Mouse (Mus musculus): ENCODE data around the gene Whrn. TPM values are rescaled to one million over a fixed set of nuclear protein-coding genes. Genes with fewer than 3 reads are reported as not detected.

Whrn gene
- polyA plus RNA-seq, 1 experiment from 2014 or later, result 3.1 TPM

DNA sequence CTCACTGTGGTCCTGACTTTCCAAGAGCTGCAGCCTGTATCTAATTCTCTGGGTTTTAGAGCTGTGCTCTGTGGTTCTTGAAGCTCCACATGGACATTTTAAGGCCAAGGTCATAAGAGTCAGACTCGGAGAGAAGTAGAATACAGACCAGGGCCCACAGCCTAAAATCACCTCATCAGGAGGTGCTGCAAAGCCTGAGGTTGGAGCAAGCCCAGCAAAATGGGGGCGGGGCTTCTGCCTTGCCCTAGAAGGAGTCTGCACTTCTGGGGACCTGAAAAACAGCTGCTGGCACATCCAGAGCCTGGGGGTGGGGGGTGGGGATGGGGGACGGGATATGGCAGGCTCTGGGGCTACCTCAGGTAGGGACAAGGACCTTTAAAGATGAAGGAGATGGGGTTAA lies 65.4 kb downstream of the Whrn start:
- no peaks in the 10 kb centered on the region; a peak in 1 of 4 replicates for H3K4me1 ChIP-seq (ENCODE audit: control insufficient read depth in 2 of 2, insufficient read depth in 2 of 2, low read length in 2 of 2)

DNA sequence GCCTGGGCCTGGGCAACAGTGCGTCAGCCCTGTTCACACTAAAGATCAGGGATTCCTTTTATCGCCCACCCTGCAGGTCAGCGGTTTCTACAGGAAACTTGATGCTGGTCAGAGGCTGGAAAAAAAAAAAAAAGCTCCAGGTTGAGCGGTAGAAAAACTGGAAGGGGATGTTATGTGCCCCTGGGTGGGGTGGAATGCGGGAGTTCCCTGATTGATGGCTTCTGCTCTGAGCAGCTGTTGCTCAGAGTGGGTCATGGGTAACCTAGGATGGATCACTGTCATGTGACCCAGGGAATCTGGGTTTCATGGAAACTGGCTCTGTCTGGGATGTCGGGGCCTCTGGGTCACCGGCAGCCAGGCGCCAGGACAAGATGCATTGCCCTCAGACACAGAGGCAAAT lies 69.5 kb downstream of the Whrn start:
- Histone ChIP-seq H3K36me3 (ENCODE audit: control insufficient read depth, insufficient read depth, low read length) (no peaks in the 10 kb centered on the region), H3K27me3 (ENCODE audit: control insufficient read depth, insufficient read depth, low read length) (no peaks in the 10 kb centered on the region), H3K9ac (ENCODE audit: low read length) (no peak overlapping the region), H3K4me3 (ENCODE audit: control insufficient read depth in 1 of 2, insufficient read depth in 1 of 2, low read depth in 1 of 2, low read length in 2 of 2) (no peak overlapping the region), H3K27ac (replicated peaks in 1 of 2; ENCODE audit: control insufficient read depth in 1 of 2, insufficient read depth in 1 of 2, low read depth in 2 of 2, low read length in 2 of 2) (no peak overlapping the region), H3K9me3 (ENCODE audit: control insufficient read depth, low read length) (no peaks in the 10 kb centered on the region), H3K4me1 (ENCODE audit: control insufficient read depth in 2 of 2, insufficient read depth in 2 of 2, low read length in 2 of 2) (peaks cover 3 to 5% of the 10 kb centered on the region in 2 experiments; a peak in 3 of 4 replicates), H3K4me2 (ENCODE audit: low read length) (no peak overlapping the region)
- ATAC-seq (ENCODE audit: insufficient number of reproducible peaks, insufficient read depth, low FRiP score, low read depth), result no peak
- 78% methylated on average over 8 of the region's 8 CpGs for WGBS

More for the DNA sequence above, 65.4 kb downstream of the Whrn start:
- H3K27ac ChIP-seq (replicated peaks in 1 of 2; ENCODE audit: control insufficient read depth in 1 of 2, insufficient read depth in 1 of 2, low read depth in 2 of 2, low read length in 2 of 2), result no peak overlapping the region
- no peak for ATAC-seq (ENCODE audit: insufficient number of reproducible peaks, insufficient read depth, low FRiP score, low read depth)
- no peak overlapping the region for H3K4me3 ChIP-seq (ENCODE audit: control insufficient read depth in 1 of 2, insufficient read depth in 1 of 2, low read depth in 1 of 2, low read length in 2 of 2)
- no peak overlapping the region for H3K9ac ChIP-seq (ENCODE audit: low read length)
- WGBS, result 33% methylated on average over 3 of the region's 3 CpGs
- no peaks in the 10 kb centered on the region for H3K36me3 ChIP-seq (ENCODE audit: control insufficient read depth, insufficient read depth, low read length)
- H3K9me3 ChIP-seq (ENCODE audit: control insufficient read depth, low read length), result no peaks in the 10 kb centered on the region
- H3K4me2 ChIP-seq (ENCODE audit: low read length), result no peak overlapping the region
- no peaks in the 10 kb centered on the region for H3K27me3 ChIP-seq (ENCODE audit: control insufficient read depth, insufficient read depth, low read length)

DNA sequence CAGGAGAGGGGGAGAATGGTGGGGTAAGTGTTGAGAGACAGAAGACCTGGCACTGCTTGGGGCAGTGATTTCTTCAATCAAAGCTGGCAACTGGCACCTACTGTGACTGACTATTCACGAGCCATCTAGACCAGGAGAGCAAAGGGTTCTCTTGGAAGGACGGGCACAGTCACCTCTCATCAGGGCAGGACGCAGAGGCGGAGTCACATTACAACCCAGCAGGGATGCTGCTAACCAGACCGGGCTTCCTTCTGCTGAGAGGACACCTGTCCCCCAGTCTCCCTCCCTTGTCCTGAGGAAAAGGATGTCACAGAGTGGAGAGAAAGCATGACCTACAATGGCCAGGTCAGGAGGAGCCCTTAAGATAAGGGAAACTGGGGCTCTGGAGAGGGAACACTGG lies 72.0 kb downstream of the Whrn start:
- Histone ChIP-seq H3K4me3 (ENCODE audit: control insufficient read depth in 1 of 2, insufficient read depth in 1 of 2, low read depth in 1 of 2, low read length in 2 of 2) (no peak overlapping the region), H3K36me3 (ENCODE audit: control insufficient read depth, insufficient read depth, low read length) (no peaks in the 10 kb centered on the region), H3K27ac (replicated peaks in 1 of 2; ENCODE audit: control insufficient read depth in 1 of 2, insufficient read depth in 1 of 2, low read depth in 2 of 2, low read length in 2 of 2) (no peak overlapping the region), H3K4me1 (ENCODE audit: control insufficient read depth in 2 of 2, insufficient read depth in 2 of 2, low read length in 2 of 2) (peaks cover 6 to 7% of the 10 kb centered on the region in 2 experiments; a peak in 3 of 4 replicates), H3K9ac (ENCODE audit: low read length) (no peak overlapping the region), H3K4me2 (ENCODE audit: low read length) (no peak overlapping the region), H3K27me3 (ENCODE audit: control insufficient read depth, insufficient read depth, low read length) (no peaks in the 10 kb centered on the region), H3K9me3 (ENCODE audit: control insufficient read depth, low read length) (no peaks in the 10 kb centered on the region)
- ATAC-seq (ENCODE audit: insufficient number of reproducible peaks, insufficient read depth, low FRiP score, low read depth), result no peak
- WGBS, result 32% methylated on average over 5 of the region's 5 CpGs

DNA sequence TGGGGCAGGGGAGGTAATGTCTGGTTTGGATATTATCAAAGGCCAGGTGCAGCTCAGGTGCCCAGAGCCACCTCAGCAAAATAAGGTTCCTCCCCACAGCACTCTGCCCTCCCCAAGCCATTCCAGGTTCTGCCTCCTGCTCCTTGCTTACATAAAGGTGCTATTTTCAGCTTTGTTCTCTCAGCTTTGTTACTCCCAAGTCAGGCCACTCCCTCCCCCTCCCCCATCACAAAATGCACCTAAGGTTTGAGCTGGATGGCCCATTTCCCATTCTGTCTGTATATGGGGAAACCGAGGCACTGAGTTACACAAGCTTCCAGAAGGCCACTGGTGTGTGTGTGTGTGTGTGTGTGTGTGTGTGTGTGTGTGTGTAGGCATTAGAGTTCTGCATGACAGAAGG lies 72.6 kb downstream of the Whrn start:
- no peaks in the 10 kb centered on the region for H3K9me3 ChIP-seq (ENCODE audit: control insufficient read depth, low read length)
- WGBS, result 58% methylated on average over 1 of the region's 1 CpGs

DNA sequence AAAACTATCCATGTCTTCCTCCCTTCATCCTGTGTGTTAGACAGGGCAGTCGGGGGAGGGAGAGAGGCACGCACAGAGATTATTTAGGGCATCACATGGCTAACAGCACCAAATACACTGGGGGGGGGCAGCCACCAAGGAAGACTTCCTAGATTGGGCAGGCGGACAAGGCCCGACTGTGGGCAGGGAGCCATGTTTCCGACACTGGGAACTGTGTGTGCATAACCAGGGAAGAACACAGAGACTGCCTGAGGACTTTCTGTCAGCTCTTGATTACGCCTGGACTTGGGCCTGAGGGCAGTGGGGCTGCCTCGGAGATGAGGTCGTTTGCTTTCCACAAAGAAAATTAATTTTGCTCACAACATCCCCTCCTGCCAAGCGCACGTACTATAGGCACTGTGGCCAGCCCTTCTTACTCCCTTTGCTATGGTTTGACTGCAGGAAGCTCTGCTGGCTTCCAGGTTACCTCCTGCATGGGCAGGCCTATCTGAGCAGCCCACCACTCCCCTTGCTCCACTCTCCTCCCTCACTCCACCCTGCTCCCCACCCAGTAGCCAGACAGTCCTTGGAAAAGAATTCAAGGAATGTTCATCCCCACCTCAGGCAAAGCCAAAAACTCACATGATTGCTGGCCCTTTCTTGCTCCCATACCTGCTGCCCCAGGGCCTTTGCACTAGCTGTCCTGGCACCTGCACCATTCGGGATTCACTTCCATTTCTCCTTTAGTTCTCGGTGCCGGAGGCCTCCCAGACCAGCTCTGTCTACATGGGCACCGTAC lies 75.5 kb downstream of the Whrn start:
- H3K27ac ChIP-seq (replicated peaks in 1 of 2; ENCODE audit: control insufficient read depth in 1 of 2, insufficient read depth in 1 of 2, low read depth in 2 of 2, low read length in 2 of 2), result no peak overlapping the region
- no peak overlapping the region for H3K4me2 ChIP-seq (ENCODE audit: low read length)
- H3K4me1 ChIP-seq (ENCODE audit: control insufficient read depth in 2 of 2, insufficient read depth in 2 of 2, low read length in 2 of 2), result peaks cover 8 to 9% of the 10 kb centered on the region in 2 experiments; a peak in 3 of 4 replicates
- 53% methylated on average over 14 of the region's 14 CpGs for WGBS
- H3K9me3 ChIP-seq (ENCODE audit: control insufficient read depth, low read length), result no peaks in the 10 kb centered on the region
- H3K36me3 ChIP-seq (ENCODE audit: control insufficient read depth, insufficient read depth, low read length), result no peaks in the 10 kb centered on the region
- H3K27me3 ChIP-seq (ENCODE audit: control insufficient read depth, insufficient read depth, low read length), result no peaks in the 10 kb centered on the region
- no peak overlapping the region for H3K9ac ChIP-seq (ENCODE audit: low read length)
- ATAC-seq (ENCODE audit: insufficient number of reproducible peaks, insufficient read depth, low FRiP score, low read depth), result no peak
- no peak overlapping the region for H3K4me3 ChIP-seq (ENCODE audit: control insufficient read depth in 1 of 2, insufficient read depth in 1 of 2, low read depth in 1 of 2, low read length in 2 of 2)

More for the DNA sequence above, 72.6 kb downstream of the Whrn start:
- Histone ChIP-seq H3K9ac (ENCODE audit: low read length) (no peak overlapping the region), H3K4me2 (ENCODE audit: low read length) (no peak overlapping the region), H3K36me3 (ENCODE audit: control insufficient read depth, insufficient read depth, low read length) (no peaks in the 10 kb centered on the region), H3K27me3 (ENCODE audit: control insufficient read depth, insufficient read depth, low read length) (no peaks in the 10 kb centered on the region), H3K4me1 (ENCODE audit: control insufficient read depth in 2 of 2, insufficient read depth in 2 of 2, low read length in 2 of 2) (peaks cover 6 to 7% of the 10 kb centered on the region in 2 experiments; a peak in 3 of 4 replicates), H3K27ac (replicated peaks in 1 of 2; ENCODE audit: control insufficient read depth in 1 of 2, insufficient read depth in 1 of 2, low read depth in 2 of 2, low read length in 2 of 2) (no peak overlapping the region), H3K4me3 (ENCODE audit: control insufficient read depth in 1 of 2, insufficient read depth in 1 of 2, low read depth in 1 of 2, low read length in 2 of 2) (no peak overlapping the region)
- ATAC-seq (ENCODE audit: insufficient number of reproducible peaks, insufficient read depth, low FRiP score, low read depth), result no peak

DNA sequence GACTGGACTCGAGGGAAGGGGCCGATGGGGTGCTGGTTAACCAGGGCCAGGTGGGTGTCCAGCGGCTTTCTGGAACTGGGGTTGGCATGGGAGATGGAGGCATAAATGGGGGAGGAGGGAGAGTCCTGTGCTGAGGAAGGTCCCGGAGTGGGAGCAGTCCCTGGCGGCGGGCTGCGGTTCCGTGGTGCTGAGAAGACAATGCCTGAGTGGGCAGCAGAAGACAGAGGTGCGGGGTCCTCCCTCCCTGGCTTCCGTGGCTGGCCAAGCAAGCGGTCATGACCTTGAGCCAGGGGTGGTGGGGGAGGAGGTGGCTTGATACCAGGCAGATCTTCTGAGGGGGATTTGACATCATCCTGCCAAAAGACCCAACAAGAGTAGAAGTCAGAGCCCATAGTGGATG lies 77.5 kb downstream of the Whrn start:
- Histone ChIP-seq H3K9me3 (ENCODE audit: control insufficient read depth, low read length) (no peaks in the 10 kb centered on the region), H3K4me2 (ENCODE audit: low read length) (no peak overlapping the region), H3K4me1 (ENCODE audit: control insufficient read depth in 2 of 2, insufficient read depth in 2 of 2, low read length in 2 of 2) (peaks cover 4 to 5% of the 10 kb centered on the region in 2 experiments; a peak in 1 of 4 replicates), H3K27me3 (ENCODE audit: control insufficient read depth, insufficient read depth, low read length) (no peaks in the 10 kb centered on the region), H3K9ac (ENCODE audit: low read length) (no peak overlapping the region), H3K27ac (replicated peaks in 1 of 2; ENCODE audit: control insufficient read depth in 1 of 2, insufficient read depth in 1 of 2, low read depth in 2 of 2, low read length in 2 of 2) (no peak overlapping the region), H3K36me3 (ENCODE audit: control insufficient read depth, insufficient read depth, low read length) (no peaks in the 10 kb centered on the region), H3K4me3 (ENCODE audit: control insufficient read depth in 1 of 2, insufficient read depth in 1 of 2, low read depth in 1 of 2, low read length in 2 of 2) (no peak overlapping the region)
- ATAC-seq (ENCODE audit: insufficient number of reproducible peaks, insufficient read depth, low FRiP score, low read depth), result no peak
- 77% methylated on average over 11 of the region's 11 CpGs for WGBS

DNA sequence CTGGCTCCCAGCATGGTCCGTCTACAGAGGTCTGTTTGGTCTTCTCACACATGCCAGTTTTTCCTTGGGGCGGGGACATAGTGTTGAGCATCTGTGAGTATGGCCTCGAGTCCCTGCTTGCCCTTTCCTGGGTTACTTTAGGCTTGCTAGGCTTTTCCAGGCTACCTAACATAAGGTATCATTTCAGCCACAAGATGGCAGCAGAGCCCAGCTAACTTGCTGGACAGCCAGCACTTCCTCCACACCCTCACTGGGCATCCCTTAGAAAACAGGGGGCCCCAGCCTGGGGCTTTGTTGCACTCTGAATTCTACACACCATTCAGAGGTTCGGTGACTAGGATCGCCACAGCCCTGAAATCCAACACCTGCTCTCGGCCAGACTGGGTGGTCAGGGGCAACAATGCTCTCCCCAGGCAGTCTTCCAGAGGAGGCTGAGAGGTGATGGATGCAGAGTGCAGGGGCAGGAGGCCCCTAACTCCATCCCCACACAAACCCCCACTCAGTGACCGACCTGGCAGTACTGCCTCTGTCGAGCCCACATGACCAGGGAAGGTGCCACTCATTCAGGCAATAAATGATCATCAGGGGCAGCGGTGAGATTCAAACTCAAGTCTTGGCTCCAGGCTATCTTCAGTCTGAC lies 78.4 kb downstream of the Whrn start:
- 0 out of 2 replicates have a peak, but pooled peaks have one; percentile 19 for ATAC-seq (ENCODE audit: insufficient number of reproducible peaks, insufficient read depth, low FRiP score, low read depth)
- no peak overlapping the region for H3K27ac ChIP-seq (replicated peaks in 1 of 2; ENCODE audit: control insufficient read depth in 1 of 2, insufficient read depth in 1 of 2, low read depth in 2 of 2, low read length in 2 of 2)
- H3K27me3 ChIP-seq (ENCODE audit: control insufficient read depth, insufficient read depth, low read length), result no peaks in the 10 kb centered on the region
- no peaks in the 10 kb centered on the region for H3K9me3 ChIP-seq (ENCODE audit: control insufficient read depth, low read length)
- no peaks in the 10 kb centered on the region for H3K36me3 ChIP-seq (ENCODE audit: control insufficient read depth, insufficient read depth, low read length)
- no peak overlapping the region for H3K9ac ChIP-seq (ENCODE audit: low read length)
- H3K4me1 ChIP-seq (ENCODE audit: control insufficient read depth in 2 of 2, insufficient read depth in 2 of 2, low read length in 2 of 2), result peaks cover 4 to 5% of the 10 kb centered on the region in 2 experiments; a peak in 1 of 4 replicates
- WGBS, result 23% methylated on average over 9 of the region's 9 CpGs
- no peak overlapping the region for H3K4me2 ChIP-seq (ENCODE audit: low read length)
- no peak overlapping the region for H3K4me3 ChIP-seq (ENCODE audit: control insufficient read depth in 1 of 2, insufficient read depth in 1 of 2, low read depth in 1 of 2, low read length in 2 of 2)

All from heart, embryonic 14.5 days (tissue).